Comparison of ENCODE assay signal across 29 mouse cellular contexts in the genomic region with DNA sequence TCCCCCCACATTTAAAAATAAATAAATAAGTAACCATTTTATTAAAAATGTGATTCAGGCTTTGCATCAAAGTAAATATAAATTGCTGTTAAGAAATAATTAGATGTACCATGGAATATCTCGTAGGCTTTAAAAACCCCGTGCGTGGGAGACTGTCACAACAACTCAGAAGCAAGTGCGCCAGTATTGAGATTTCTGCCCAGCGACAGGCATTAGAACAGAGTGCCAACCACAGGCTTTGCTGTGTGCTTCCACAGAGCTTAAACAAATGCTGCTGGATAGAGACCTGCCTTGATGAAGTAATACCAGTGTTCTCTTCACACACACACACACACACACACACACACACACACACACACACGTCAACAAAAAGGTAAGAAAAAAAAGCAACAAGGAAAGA.
DNase-seq lines count a peak whose midpoint lies in the region; ATAC-seq lines count a peak whose summit lies in the region.
"Had no signal": no experiment of that assay in that cellular context is flagged by ENCODE, and none has a peak within 500 bp of the region (broad histone marks: within the 10 kb centered on the region; RNA-seq: fewer than 3 reads in every experiment).

No protein-coding gene starts in this region.

- DNase-seq in cerebellum, postnatal 14 days = peak; percentile 50 to 55
- DNase-seq in cerebellum, adult 8-10 months = no peak
- no peak for DNase-seq in heart, adult 9 months (ENCODE audit: low spot score in 2 of 2)
- DNase-seq in right cerebral cortex, adult 18-20 months = peak; percentile 29
- no peak for DNase-seq in right cerebral cortex, postnatal 25 days
- peak; percentile 74 for DNase-seq in layer of hippocampus, adult 9-11 months
- DNase-seq in embryo, embryonic 10.5 days (ENCODE audit: low spot score) = no peak
- DNase-seq: adrenal gland, postnatal 10 days; cerebellum, adult 9-10 months; embryo, embryonic 11 days; gastrocnemius, postnatal 14 days; heart, adult 2 months; heart, postnatal 36 days; kidney, adult 18-20 months; lung, adult 18-20 months; lung, postnatal 10 days; right cerebral cortex, postnatal 4 days; thymus, postnatal 25 days had no signal

- H3K4me2 ChIP-seq in heart, embryonic 12.5 days = no peak overlapping the region
- H3K4me2 ChIP-seq: embryonic facial prominence, embryonic 13.5 days; heart, embryonic 15.5 days; hindbrain, embryonic 13.5 days; liver, embryonic 11.5 days; neural tube, embryonic 15.5 days had no signal

- no peak overlapping the region for H3K9ac ChIP-seq in heart, embryonic 12.5 days
- H3K9ac ChIP-seq: embryonic facial prominence, embryonic 13.5 days; heart, embryonic 15.5 days; hindbrain, embryonic 13.5 days; neural tube, embryonic 15.5 days had no signal

- WGBS in heart, embryonic 12.5 days = 71% methylated on average over 6 of the region's 6 CpGs

- no peaks in the 10 kb centered on the region for H3K9me3 ChIP-seq in heart, embryonic 12.5 days (replicated peaks)
- H3K9me3 ChIP-seq: embryonic facial prominence, embryonic 13.5 days; heart, embryonic 15.5 days; hindbrain, embryonic 13.5 days; midbrain, embryonic 10.5 days; neural tube, embryonic 15.5 days had no signal

- no peak for ATAC-seq in heart, embryonic 12.5 days (ENCODE audit: insufficient number of reproducible peaks, low FRiP score)
- ATAC-seq: activated CD4-positive, CD25-positive, alpha-beta regulatory T cell, adult 4 months had no signal

- no peaks in the 10 kb centered on the region for H3K36me3 ChIP-seq in heart, embryonic 12.5 days
- H3K36me3 ChIP-seq: embryonic facial prominence, embryonic 13.5 days; heart, embryonic 15.5 days; hindbrain, embryonic 13.5 days; midbrain, embryonic 10.5 days; neural tube, embryonic 15.5 days had no signal

- H3K27ac ChIP-seq in heart, embryonic 12.5 days (ENCODE audit: poor library complexity, severe bottlenecking) = peak overlapping the region; percentile 13; the same call in 1 of the 2 replicates
- H3K27ac ChIP-seq: embryonic facial prominence, embryonic 13.5 days; heart, adult 2 months; heart, embryonic 15.5 days; hindbrain, embryonic 13.5 days; kidney, postnatal 0 days; midbrain, embryonic 10.5 days; neural tube, embryonic 15.5 days had no signal

- H3K4me3 ChIP-seq in heart, embryonic 12.5 days = no peak overlapping the region
- H3K4me3 ChIP-seq: embryonic facial prominence, embryonic 13.5 days; erythroblast, embryonic 14.5 days; heart, adult 2 months; heart, embryonic 15.5 days; hindbrain, embryonic 13.5 days; left cerebral cortex, adult 2 months; midbrain, embryonic 10.5 days; neural tube, embryonic 15.5 days had no signal

- no peaks in the 10 kb centered on the region for H3K27me3 ChIP-seq in heart, embryonic 12.5 days (replicated peaks)
- H3K27me3 ChIP-seq: embryonic facial prominence, embryonic 13.5 days; heart, embryonic 15.5 days; hindbrain, embryonic 13.5 days; neural tube, embryonic 15.5 days had no signal

- peaks cover 30% of the 10 kb centered on the region for H3K4me1 ChIP-seq in heart, embryonic 12.5 days (replicated peaks)

Comparison
In these comparisons a context has a peak if more than half of its experiments do, and no peak if none do; other contexts are left out.
1. DNase-seq: peak in cerebellum, postnatal 14 days (2 of 2), right cerebral cortex, adult 18-20 months (single experiment) and layer of hippocampus, adult 9-11 months (single experiment); none in cerebellum, adult 8-10 months (single experiment), heart, adult 9 months (0 of 2), right cerebral cortex, postnatal 25 days (single experiment) and embryo, embryonic 10.5 days (single experiment).